ENCODE assay signal across 13 mouse cellular contexts in the genomic region with DNA sequence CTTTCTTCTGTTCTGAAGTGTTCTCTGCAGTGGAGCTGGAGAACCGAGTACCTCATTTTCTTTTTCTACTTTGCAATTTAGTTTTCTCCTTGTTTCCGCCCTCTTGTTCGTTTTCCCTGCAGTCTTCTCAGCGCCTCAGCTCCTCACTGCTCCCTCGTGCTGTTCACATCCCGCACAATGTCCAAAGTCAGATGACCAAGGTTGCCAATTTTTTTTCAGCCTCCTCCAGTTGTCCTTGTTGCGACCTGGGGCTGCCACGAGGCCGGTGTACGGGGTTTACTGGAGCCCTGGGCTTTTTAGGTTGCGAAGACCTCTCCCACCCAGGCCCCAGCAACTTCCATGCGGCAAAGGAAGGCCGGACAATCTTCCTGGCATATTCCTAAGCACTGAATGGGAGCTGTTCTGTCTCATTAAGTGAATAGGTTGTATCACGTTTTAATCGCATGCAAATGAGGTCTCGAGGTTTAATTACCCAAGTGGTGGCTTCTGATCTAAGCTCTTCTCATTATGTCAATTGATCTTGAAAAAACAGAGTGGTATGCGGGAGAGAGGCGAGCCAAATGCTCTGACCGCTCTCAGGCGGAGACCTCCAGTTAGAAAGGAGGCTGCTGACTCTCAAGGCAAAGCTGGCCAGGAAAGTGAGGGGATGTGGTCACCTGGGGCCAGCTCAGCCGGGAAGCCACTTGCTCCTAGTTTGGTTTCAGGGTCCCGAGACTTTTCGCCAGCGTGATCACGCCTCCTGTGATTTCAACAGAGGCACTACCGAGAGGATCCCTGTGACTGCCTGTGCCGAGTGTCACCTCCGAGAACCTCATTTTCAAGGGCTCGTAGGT. TPM values are rescaled to one million over a fixed set of nuclear protein-coding genes. Genes with fewer than 3 reads are reported as not detected.
DNase-seq lines count a peak whose midpoint lies in the region; ATAC-seq and TF ChIP-seq lines count a peak whose summit lies in the region.
"Had no signal": no experiment of that assay in that cellular context is flagged by ENCODE, and none has a peak within 500 bp of the region (broad histone marks: within the 10 kb centered on the region; RNA-seq: fewer than 3 reads in every experiment).

No protein-coding gene starts in this region.

- peak overlapping the region; percentile 3; the same call in 1 of the 2 replicates for H3K9ac ChIP-seq in heart, embryonic 12.5 days
- H3K9ac ChIP-seq in hindbrain, embryonic 12.5 days: no peak overlapping the region
- H3K9ac ChIP-seq in limb, embryonic 12.5 days (replicated peaks): no peak overlapping the region
- no peak overlapping the region for H3K9ac ChIP-seq in midbrain, embryonic 11.5 days (ENCODE audit: low read length)
- H3K9ac ChIP-seq: limb, embryonic 15.5 days had no signal

- TF ChIP-seq CTCF in brain, embryonic 14.5 days (IDR thresholded peaks at IDR 0.05; ENCODE audit: borderline replicate concordance, extremely low read depth, insufficient read depth, insufficient read length): no peak
- TF ChIP-seq CTCF in left cerebral cortex, adult 2 months (IDR thresholded peaks at IDR 0.05): no peak

- peaks cover 17% of the 10 kb centered on the region for H3K4me1 ChIP-seq in heart, embryonic 12.5 days (replicated peaks)
- peaks cover 37% of the 10 kb centered on the region for H3K4me1 ChIP-seq in hindbrain, embryonic 12.5 days
- peaks cover 41% of the 10 kb centered on the region for H3K4me1 ChIP-seq in limb, embryonic 12.5 days (replicated peaks)
- peaks cover 16% of the 10 kb centered on the region for H3K4me1 ChIP-seq in midbrain, embryonic 11.5 days (ENCODE audit: control insufficient read depth, insufficient read depth, low read length)

- intact Hi-C loops in left cerebral cortex, adult 2 months (cut with DNase I): no loop called here

- no peaks in the 10 kb centered on the region for H3K9me3 ChIP-seq in heart, embryonic 12.5 days (replicated peaks)
- peaks cover 10% of the 10 kb centered on the region; the same call in 1 of the 2 replicates for H3K9me3 ChIP-seq in hindbrain, embryonic 12.5 days (replicated peaks)
- H3K9me3 ChIP-seq in limb, embryonic 12.5 days: peaks cover 7% of the 10 kb centered on the region; the same call in 1 of the 2 replicates
- H3K9me3 ChIP-seq in midbrain, embryonic 11.5 days (ENCODE audit: control insufficient read depth, low read length): no peaks in the 10 kb centered on the region
- H3K9me3 ChIP-seq: limb, embryonic 15.5 days had no signal

- no peaks in the 10 kb centered on the region for H3K36me3 ChIP-seq in heart, embryonic 12.5 days
- H3K36me3 ChIP-seq in hindbrain, embryonic 12.5 days: no peaks in the 10 kb centered on the region
- no peaks in the 10 kb centered on the region for H3K36me3 ChIP-seq in limb, embryonic 12.5 days
- no peaks in the 10 kb centered on the region for H3K36me3 ChIP-seq in midbrain, embryonic 11.5 days (ENCODE audit: control insufficient read depth, insufficient read depth, low read length)
- H3K36me3 ChIP-seq: limb, embryonic 15.5 days had no signal

- H3K27me3 ChIP-seq in heart, embryonic 12.5 days (replicated peaks): no peaks in the 10 kb centered on the region
- no peaks in the 10 kb centered on the region for H3K27me3 ChIP-seq in hindbrain, embryonic 12.5 days
- H3K27me3 ChIP-seq in limb, embryonic 12.5 days: peaks cover 8% of the 10 kb centered on the region; the same call in 1 of the 2 replicates
- no peaks in the 10 kb centered on the region; the same call in 1 of the 2 replicates for H3K27me3 ChIP-seq in midbrain, embryonic 11.5 days (ENCODE audit: control insufficient read depth, insufficient read depth, low read length)

- DNase-seq in heart, adult 9 months (ENCODE audit: low spot score in 2 of 2): no peak
- DNase-seq in brain, embryonic 14.5 days (ENCODE audit: low read depth): peak; percentile 90
- no peak for DNase-seq in frontal cortex, postnatal 10 days (ENCODE audit: low spot score in 2 of 2)
- no peak for DNase-seq in left cerebral cortex, adult 2 months (ENCODE audit: extremely low spot score in 1 of 2, low spot score in 2 of 2)
- DNase-seq in midbrain, embryonic 11.5 days (ENCODE audit: low spot score, missing footprints): no peak
- DNase-seq: cerebellum, postnatal 25 days; gastrocnemius, postnatal 36 days; right cerebral cortex, adult 18-20 months had no signal

- peak overlapping the region; percentile 22; the same call in 1 of the 2 replicates for H3K4me3 ChIP-seq in heart, embryonic 12.5 days
- H3K4me3 ChIP-seq in hindbrain, embryonic 12.5 days: no peak overlapping the region
- no peak overlapping the region for H3K4me3 ChIP-seq in limb, embryonic 12.5 days (replicated peaks)
- no peak overlapping the region for H3K4me3 ChIP-seq in left cerebral cortex, adult 2 months
- no peak overlapping the region for H3K4me3 ChIP-seq in midbrain, embryonic 11.5 days (ENCODE audit: low read depth, low read length)
- H3K4me3 ChIP-seq: limb, embryonic 15.5 days had no signal

- TF ChIP-seq POLR2A in brain, embryonic 14.5 days (IDR thresholded peaks at IDR 0.05; ENCODE audit: borderline replicate concordance, extremely low read depth, insufficient read depth, insufficient read length, poor library complexity, severe bottlenecking): no peak

- ATAC-seq in heart, embryonic 12.5 days (ENCODE audit: insufficient number of reproducible peaks, low FRiP score): no peak
- peak; percentile 15; the same call in 1 of the 2 replicates for ATAC-seq in hindbrain, embryonic 12.5 days (ENCODE audit: low FRiP score)
- no peak for ATAC-seq in limb, embryonic 12.5 days (ENCODE audit: insufficient number of reproducible peaks, insufficient read depth, low FRiP score, low TSS enrichment, low read depth)
- no peak for ATAC-seq in midbrain, embryonic 11.5 days (ENCODE audit: low FRiP score)
- ATAC-seq: lung, postnatal 0 days had no signal

- peak overlapping the region; percentile 52 for H3K4me2 ChIP-seq in heart, embryonic 12.5 days
- no peak overlapping the region for H3K4me2 ChIP-seq in hindbrain, embryonic 12.5 days (replicated peaks)
- H3K4me2 ChIP-seq in limb, embryonic 12.5 days: peak overlapping the region; percentile 20
- H3K4me2 ChIP-seq in midbrain, embryonic 11.5 days: no peak overlapping the region
- H3K4me2 ChIP-seq: limb, embryonic 15.5 days had no signal

- WGBS in heart, embryonic 12.5 days: 47% methylated on average over 29 of the region's 29 CpGs
- WGBS in hindbrain, embryonic 12.5 days: 52% methylated on average over 29 of the region's 29 CpGs
- 29% methylated on average over 29 of the region's 29 CpGs for WGBS in limb, embryonic 12.5 days
- 68% methylated on average over 29 of the region's 29 CpGs for WGBS in midbrain, embryonic 11.5 days

- H3K27ac ChIP-seq in heart, embryonic 12.5 days (ENCODE audit: poor library complexity, severe bottlenecking): no peak overlapping the region
- 0 out of 2 replicates have a peak overlapping the region, but pooled peaks have one; percentile 4 for H3K27ac ChIP-seq in hindbrain, embryonic 12.5 days
- 0 out of 2 replicates have a peak overlapping the region, but pooled peaks have one; percentile 41 for H3K27ac ChIP-seq in limb, embryonic 12.5 days
- H3K27ac ChIP-seq in left cerebral cortex, adult 2 months: no peak overlapping the region
- H3K27ac ChIP-seq in midbrain, embryonic 11.5 days (ENCODE audit: low read depth, low read length): no peak overlapping the region
- H3K27ac ChIP-seq: limb, embryonic 15.5 days had no signal

RNA-seq across cellular contexts. Expression of a gene that starts 54.6 kb away (rescaled TPM):
- polyA plus RNA-seq in heart, embryonic 12.5 days (2016; fragmentation: Nextera tagmentation; extraction: Ambion mirVana): 55.2 and 56.6 TPM in 2 replicates
- polyA plus RNA-seq in brain, embryonic 14.5 days (2012; rRNA removed): 45.2 and 64.4 TPM in 2 replicates
- 159 and 173 TPM in 2 replicates for polyA plus RNA-seq in hindbrain, embryonic 12.5 days (2016; fragmentation: Nextera tagmentation; extraction: Ambion mirVana)
- 318 and 346 TPM in 2 replicates for polyA plus RNA-seq in limb, embryonic 12.5 days (2016; fragmentation: Nextera tagmentation; extraction: Ambion mirVana)
- 1 to 10 TPM; 8.1 to 8.9 TPM for total RNA-seq in left cerebral cortex, adult 2 months (2021)
- 87.2 and 103 TPM in 2 replicates for polyA plus RNA-seq in midbrain, embryonic 11.5 days (2014; fragmentation: Nextera tagmentation; extraction: Ambion mirVana)

Comparison
In these comparisons a context has a peak if more than half of its experiments do, and no peak if none do; other contexts are left out.
1. H3K27ac ChIP-seq: peak in hindbrain, embryonic 12.5 days (single experiment) and limb, embryonic 12.5 days (single experiment); none in heart, embryonic 12.5 days (single experiment), left cerebral cortex, adult 2 months (single experiment) and midbrain, embryonic 11.5 days (single experiment).
2. H3K4me2 ChIP-seq: peak in heart, embryonic 12.5 days (single experiment) and limb, embryonic 12.5 days (single experiment); none in hindbrain, embryonic 12.5 days (single experiment) and midbrain, embryonic 11.5 days (single experiment).